Mouse (Mus musculus) urinary bladder, postnatal 10 days (tissue): Measurements from ENCODE around the gene Tnfrsf17.
"Not testable (repeated sequence)": the region's sequence is repeated elsewhere in the genome, so short reads cannot be mapped to it uniquely, and the experiment has no call there.

Experiments
- DNase-seq: peaks from one replicate; pipeline ENCODE4 v3.0.0; 2022; ENCODE audit warnings: low spot score

Gene Tnfrsf17

GRCm38 (mm10) chr16:11343292-11343815 lies 29.7 kb downstream of the Tnfrsf17 start:
- no peak for DNase-seq

- DNase-seq, result no peak
Measured at GRCm38 (mm10) chr16:11351903-11352302, 38.3 kb downstream of the Tnfrsf17 start.

- no peak for DNase-seq
Measured at GRCm38 (mm10) chr16:11359173-11359572, 45.6 kb downstream of the Tnfrsf17 start.

- DNase-seq, result no peak
Measured at GRCm38 (mm10) chr16:11359919-11360318, 46.3 kb downstream of the Tnfrsf17 start.

- not testable (repeated sequence) for DNase-seq
Measured at GRCm38 (mm10) chr16:11360576-11360975, 47.0 kb downstream of the Tnfrsf17 start.

GRCm38 (mm10) chr16:11365626-11366025 lies 52.0 kb downstream of the Tnfrsf17 start:
- no peak for DNase-seq

GRCm38 (mm10) chr16:11366851-11367250 lies 53.2 kb downstream of the Tnfrsf17 start:
- no peak for DNase-seq

GRCm38 (mm10) chr16:11368412-11368811 lies 54.8 kb downstream of the Tnfrsf17 start:
- no peak for DNase-seq

GRCm38 (mm10) chr16:11369162-11369561 lies 55.5 kb downstream of the Tnfrsf17 start:
- no peak for DNase-seq

- no peak for DNase-seq
Measured at GRCm38 (mm10) chr16:11369642-11370041, 56.0 kb downstream of the Tnfrsf17 start.
